Mouse (Mus musculus) stomach, embryonic 14.5 days (tissue): ENCODE measurements around the gene Tnfsfm13. TPM values are rescaled to one million over a fixed set of nuclear protein-coding genes. Genes with fewer than 3 reads are reported as not detected.

ENCODE experiments used
- ATAC-seq: fragments of 200-750 bp; cut with Nextera tagmentation; 2 replicates; pipeline ENCODE4 v1.8.0; 2017; ENCODE audit warnings: low read depth, moderate TSS enrichment; ENCODE audit not compliant: insufficient number of reproducible peaks, insufficient read depth, low FRiP score
- H3K27ac ChIP-seq: fragments of 300-500 bp; sonication (generic); 2 replicates; pipeline ENCODE4 v1.5.1; 2014; ENCODE audit warnings: mild to moderate bottlenecking, low read length, moderate library complexity, mixed read lengths
- H3K27me3 ChIP-seq: fragments of 300-500 bp; sonication (generic); 2 replicates; pipeline ENCODE4 v1.6.1; 2014; ENCODE audit warnings: low read length, control low read depth, mixed read lengths; ENCODE audit not compliant: control insufficient read depth, insufficient read depth
- H3K36me3 ChIP-seq: fragments of 300-500 bp; sonication (generic); 2 replicates; pipeline ENCODE4 v1.6.1; 2014; ENCODE audit warnings: mild to moderate bottlenecking, control low read depth, low read length, moderate library complexity, mixed read lengths; ENCODE audit not compliant: control insufficient read depth, insufficient read depth
- H3K4me1 ChIP-seq: fragments of 300-500 bp; sonication (generic); 2 replicates; pipeline ENCODE4 v1.6.1; 2014; ENCODE audit warnings: low read length, control low read depth, mixed read lengths; ENCODE audit not compliant: control insufficient read depth, insufficient read depth
- H3K4me2 ChIP-seq: fragments of 300-500 bp; sonication (generic); replicated peaks from 2 replicates; pipeline ENCODE4 v1.6.1; 2014; ENCODE audit warnings: low read depth, low read length, control low read depth
- H3K4me3 ChIP-seq: fragments of 300-500 bp; sonication (generic); 2 replicates; pipeline ENCODE4 v1.5.1; 2014; ENCODE audit warnings: low read depth, low read length, control low read depth
- H3K9ac ChIP-seq: fragments of 300-500 bp; sonication (generic); replicated peaks from 2 replicates; pipeline ENCODE4 v1.6.1; 2014; ENCODE audit warnings: low read depth, mild to moderate bottlenecking, control low read depth, low read length, moderate library complexity, mixed read lengths
- H3K9me3 ChIP-seq: fragments of 300-500 bp; sonication (generic); 2 replicates; pipeline ENCODE4 v1.6.1; 2016; ENCODE audit warnings: low read depth, low read length, control low read depth; ENCODE audit not compliant: control insufficient read depth
- WGBS: fragments of 180-500 bp; shearing (Covaris S2); extraction: QIAGEN DNeasy Blood & Tissue Kit; methylation state at CpG from one replicate; pipeline ENCODE4 v1.1.7; 2014; 5-methylcytosine and 5-hydroxymethylcytosine counted together
- polyA plus RNA-seq: library from polyadenylated mRNA; unstranded; fragments of >200 nt; fragmentation: Nextera tagmentation; extraction: Ambion mirVana; gene quantifications from 2 replicates; pipeline ENCODE4 v1.2.1, GENCODE M21; 2014

The Tnfsfm13 gene
- polyA plus RNA-seq, 1 experiment from 2014 or later: 5.5 TPM

DNA sequence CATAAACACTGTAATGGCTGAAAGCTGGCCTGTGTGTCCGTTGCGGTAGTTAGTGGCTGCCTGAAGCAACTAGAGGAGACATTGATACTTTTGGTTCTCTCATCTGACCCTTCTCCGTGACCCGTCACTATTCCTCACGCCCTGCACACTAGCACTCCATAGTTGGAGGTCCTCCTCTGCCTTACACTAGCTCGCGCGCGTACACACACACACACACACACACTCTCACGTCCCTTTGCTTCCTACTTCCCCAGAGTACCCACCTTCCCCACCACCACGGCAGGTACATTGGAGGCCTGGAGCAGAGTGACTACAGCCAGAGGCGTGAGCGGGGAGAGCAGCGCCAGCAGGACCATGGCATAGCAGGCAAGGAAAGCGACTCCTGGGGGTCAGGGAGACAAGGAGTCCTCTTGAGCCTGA lies 38.4 kb downstream of the Tnfsfm13 start:
- H3K4me3 ChIP-seq: no peak overlapping the region
- WGBS: 79% methylated on average over 15 of the region's 15 CpGs
- H3K9ac ChIP-seq: no peak overlapping the region
- ATAC-seq: no peak
- H3K36me3 ChIP-seq: peaks cover 33% of the 10 kb centered on the region
- H3K27ac ChIP-seq: no peak overlapping the region
- H3K4me1 ChIP-seq: peaks cover 23% of the 10 kb centered on the region; the same call in 1 of the 2 replicates
- H3K9me3 ChIP-seq: no peaks in the 10 kb centered on the region
- H3K27me3 ChIP-seq: no peaks in the 10 kb centered on the region
- no peak overlapping the region for H3K4me2 ChIP-seq

DNA sequence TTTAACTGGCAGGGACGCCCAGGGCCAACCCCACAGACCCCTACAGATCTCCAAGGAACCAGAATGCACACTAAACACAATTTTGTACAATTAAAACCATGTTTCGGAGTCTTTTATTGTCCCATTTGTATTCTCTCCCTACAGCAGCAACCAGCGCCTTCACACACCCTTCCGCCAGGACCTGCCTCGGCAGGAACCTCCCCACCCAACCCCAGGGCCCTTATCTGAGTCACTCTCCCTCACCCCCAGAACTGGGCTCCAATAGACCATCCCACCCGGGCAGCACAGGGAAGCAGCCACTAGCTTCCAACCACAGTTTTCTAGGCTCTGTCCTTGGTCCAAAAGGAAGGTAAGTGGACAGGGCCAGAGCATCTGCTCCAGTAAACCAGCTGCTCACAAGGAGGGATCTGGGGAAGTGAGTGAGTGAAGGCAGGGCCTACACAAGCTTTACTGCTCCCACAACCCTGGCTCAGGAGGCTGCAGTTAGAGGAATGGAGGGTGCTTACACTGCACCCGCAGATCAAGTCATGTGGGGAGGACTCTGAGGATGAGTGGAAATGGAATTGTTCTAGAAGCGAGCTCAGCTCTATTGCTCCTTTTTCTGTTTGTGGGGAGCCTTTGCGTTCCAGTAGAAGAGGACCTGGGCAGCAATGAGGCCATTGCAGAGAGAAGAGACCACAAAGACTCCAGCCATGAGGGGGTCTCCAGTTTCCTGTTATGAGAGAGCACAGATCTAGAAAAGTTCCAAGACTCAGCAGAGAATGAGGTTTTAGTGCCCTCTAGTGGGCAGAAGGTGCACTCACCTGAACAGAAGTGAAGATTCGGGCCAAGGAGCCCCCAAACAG lies 39.1 kb downstream of the Tnfsfm13 start:
- Histone ChIP-seq H3K4me3 (no peak overlapping the region), H3K4me1 (peaks cover 23% of the 10 kb centered on the region; the same call in 1 of the 2 replicates), H3K9me3 (no peaks in the 10 kb centered on the region), H3K4me2 (no peak overlapping the region), H3K9ac (no peak overlapping the region), H3K27ac (peak overlapping the region; percentile 63; the same call in 1 of the 2 replicates), H3K27me3 (no peaks in the 10 kb centered on the region), H3K36me3 (peaks cover 39% of the 10 kb centered on the region)
- ATAC-seq: 0 out of 2 replicates have a peak, but pooled peaks have one; percentile 35
- 68% methylated on average over 10 of the region's 10 CpGs for WGBS

GRCm38 (mm10) chr11:69656065-69656455 lies 39.8 kb downstream of the Tnfsfm13 start:
- Histone ChIP-seq H3K4me3 (no peak overlapping the region), H3K27me3 (no peaks in the 10 kb centered on the region), H3K4me1 (peaks cover 16% of the 10 kb centered on the region; the same call in 1 of the 2 replicates), H3K9me3 (no peaks in the 10 kb centered on the region), H3K27ac (peak overlapping the region; percentile 63; the same call in 1 of the 2 replicates), H3K36me3 (peaks cover 45% of the 10 kb centered on the region), H3K4me2 (no peak overlapping the region), H3K9ac (no peak overlapping the region)
- no peak for ATAC-seq
- WGBS: 71% methylated on average over 5 of the region's 5 CpGs

- ATAC-seq: peak; percentile 47; the same call in 1 of the 2 replicates
- peaks cover 51% of the 10 kb centered on the region for H3K36me3 ChIP-seq
Measured at GRCm38 (mm10) chr11:69655264-69656064, 40.4 kb downstream of the Tnfsfm13 start, which contains the start of gene Sox15. Sox15 (plus strand) TSS chr11:69655314.

DNA sequence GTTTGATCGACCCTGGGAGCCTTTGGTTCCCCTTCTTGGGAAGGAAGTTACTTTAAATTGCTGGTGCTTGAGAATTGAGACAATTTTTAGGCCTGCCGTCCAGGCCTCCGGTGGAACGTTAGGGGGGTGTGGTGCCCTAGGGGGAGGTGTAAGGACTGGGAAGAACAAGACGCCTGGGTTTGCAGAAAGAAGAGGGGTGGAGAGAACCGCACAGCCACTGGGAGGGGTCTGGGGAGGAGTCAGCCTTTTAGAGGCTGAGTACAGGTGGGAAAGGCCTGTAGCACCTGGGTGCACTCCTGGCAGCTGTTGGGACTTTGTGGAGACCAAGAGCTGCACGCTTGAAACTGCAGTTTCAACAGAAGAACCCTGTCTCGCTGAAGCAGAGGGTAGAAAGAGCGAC lies 41.1 kb downstream of the Tnfsfm13 start:
- H3K9ac ChIP-seq: no peak overlapping the region
- H3K4me1 ChIP-seq: peaks cover 16% of the 10 kb centered on the region; the same call in 1 of the 2 replicates
- no peaks in the 10 kb centered on the region for H3K9me3 ChIP-seq
- H3K27me3 ChIP-seq: no peaks in the 10 kb centered on the region
- H3K4me3 ChIP-seq: no peak overlapping the region
- peaks cover 58% of the 10 kb centered on the region for H3K36me3 ChIP-seq
- peak overlapping the region; percentile 33; the same call in 1 of the 2 replicates for H3K27ac ChIP-seq
- ATAC-seq: no peak
- no peak overlapping the region for H3K4me2 ChIP-seq
- WGBS: 37% methylated on average over 9 of the region's 9 CpGs

More at GRCm38 (mm10) chr11:69655264-69656064, 40.4 kb downstream of the Tnfsfm13 start, which contains the start of gene Sox15:
- H3K4me2 ChIP-seq: peak within 1 kb of the TSS; percentile 22
- H3K4me3 ChIP-seq: no peak within 1 kb of the TSS
- H3K9me3 ChIP-seq: no peaks in the 10 kb centered on the region
- no peak within 1 kb of the TSS for H3K9ac ChIP-seq
- H3K27ac ChIP-seq: peak within 1 kb of the TSS; percentile 33; the same call in 1 of the 2 replicates
- 24% methylated on average over 34 of the region's 34 CpGs for WGBS
- peaks cover 16% of the 10 kb centered on the region; the same call in 1 of the 2 replicates for H3K4me1 ChIP-seq
- no peaks in the 10 kb centered on the region for H3K27me3 ChIP-seq

DNA sequence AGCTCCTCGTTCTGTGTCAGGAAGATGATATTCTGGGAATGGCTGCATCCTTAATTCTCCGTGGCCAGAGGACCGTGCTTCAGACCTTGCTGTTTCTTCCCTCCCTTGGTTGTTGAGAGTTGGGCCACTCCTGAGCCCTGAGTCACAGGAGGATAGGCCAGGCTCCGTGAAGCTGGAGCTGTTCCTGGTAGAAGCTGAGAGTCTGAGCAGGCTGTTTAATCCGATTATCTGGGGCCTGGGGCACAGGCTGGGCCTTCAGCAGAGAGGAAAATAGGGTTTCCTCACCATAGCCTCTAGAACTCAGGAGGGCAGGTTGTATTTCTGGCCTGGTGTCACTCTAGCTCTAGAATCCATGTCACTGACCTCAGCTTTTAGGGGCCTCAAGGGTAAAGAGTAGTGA lies 42.5 kb downstream of the Tnfsfm13 start:
- Histone ChIP-seq H3K4me1 (peaks cover 16% of the 10 kb centered on the region; the same call in 1 of the 2 replicates), H3K27ac (no peak overlapping the region), H3K27me3 (no peaks in the 10 kb centered on the region), H3K9me3 (no peaks in the 10 kb centered on the region), H3K9ac (no peak overlapping the region), H3K4me2 (no peak overlapping the region), H3K4me3 (no peak overlapping the region), H3K36me3 (peaks cover 63% of the 10 kb centered on the region)
- WGBS: 72% methylated on average over 5 of the region's 5 CpGs
- no peak for ATAC-seq

GRCm38 (mm10) chr11:69645860-69646259 lies 50.0 kb downstream of the Tnfsfm13 start:
- H3K4me3 ChIP-seq: no peak overlapping the region
- H3K4me1 ChIP-seq: no peaks in the 10 kb centered on the region
- H3K27ac ChIP-seq: no peak overlapping the region
- peaks cover 91% of the 10 kb centered on the region for H3K36me3 ChIP-seq
- no peaks in the 10 kb centered on the region for H3K27me3 ChIP-seq
- no peak overlapping the region for H3K9ac ChIP-seq
- no peaks in the 10 kb centered on the region for H3K9me3 ChIP-seq
- WGBS: 96% methylated on average over 5 of the region's 5 CpGs
- no peak for ATAC-seq
- H3K4me2 ChIP-seq: no peak overlapping the region

- no peak for ATAC-seq
- Histone ChIP-seq H3K9me3 (no peaks in the 10 kb centered on the region), H3K4me2 (peak overlapping the region; percentile 81; the same call in 1 of the 2 replicates), H3K36me3 (peaks cover 23% of the 10 kb centered on the region), H3K27ac (no peak overlapping the region), H3K4me1 (peaks cover 17% of the 10 kb centered on the region), H3K27me3 (no peaks in the 10 kb centered on the region), H3K9ac (peak overlapping the region; percentile 10; the same call in 1 of the 2 replicates), H3K4me3 (no peak overlapping the region)
- 76% methylated on average over 3 of the region's 3 CpGs for WGBS
Measured at GRCm38 (mm10) chr11:69635471-69635870, 60.4 kb downstream of the Tnfsfm13 start.
